Mouse (Mus musculus): ENCODE data around the gene 4930432M17Rik.

Gene 4930432M17Rik

GRCm38 (mm10) chr3:121712222-121712621, 41.7 kb downstream of the 4930432M17Rik start:
- DNase-seq = no peak

- peak in 1 of 2 experiments; percentile 30 for DNase-seq
These were observed 42.7 kb downstream of the 4930432M17Rik start for GRCm38 (mm10) chr3:121713151-121713701.

GRCm38 (mm10) chr3:121713816-121714215, 43.3 kb downstream of the 4930432M17Rik start:
- DNase-seq = peak in 1 of 2 experiments; percentile 26

- no peak for DNase-seq
These were observed 43.9 kb downstream of the 4930432M17Rik start for GRCm38 (mm10) chr3:121714461-121714860.

- no peak for DNase-seq
These were observed 44.8 kb downstream of the 4930432M17Rik start for GRCm38 (mm10) chr3:121715336-121715735.

GRCm38 (mm10) chr3:121715741-121716459, 45.3 kb downstream of the 4930432M17Rik start:
- no peak for DNase-seq

- no peak for DNase-seq
These were observed 45.9 kb downstream of the 4930432M17Rik start for GRCm38 (mm10) chr3:121716480-121716879.

GRCm38 (mm10) chr3:121718679-121719078, 48.1 kb downstream of the 4930432M17Rik start:
- no peak for DNase-seq

GRCm38 (mm10) chr3:121719701-121720100, 49.1 kb downstream of the 4930432M17Rik start:
- DNase-seq = no peak

- no peak for DNase-seq
These were observed 50.5 kb downstream of the 4930432M17Rik start for GRCm38 (mm10) chr3:121720801-121721690.

GRCm38 (mm10) chr3:121721691-121722070, 51.1 kb downstream of the 4930432M17Rik start:
- DNase-seq = no peak

GRCm38 (mm10) chr3:121722971-121723844, 52.6 kb downstream of the 4930432M17Rik start, which contains the start of gene F3:
Gene F3, plus strand, starts transcription at chr3:121723537.
- DNase-seq = peak; percentile 88 to 93

- peak in 1 of 2 experiments; percentile 29 for DNase-seq
These were observed 53.5 kb downstream of the 4930432M17Rik start for GRCm38 (mm10) chr3:121723968-121724524.

- DNase-seq = no peak
These were observed 54.0 kb downstream of the 4930432M17Rik start for GRCm38 (mm10) chr3:121724553-121724952.

- DNase-seq = no peak
These were observed 55.1 kb downstream of the 4930432M17Rik start for GRCm38 (mm10) chr3:121725651-121726050.

- DNase-seq = no peak
These were observed 59.1 kb downstream of the 4930432M17Rik start for GRCm38 (mm10) chr3:121729678-121730077.
